Mouse (Mus musculus): ENCODE data around the gene Cd99l2. TPM values are rescaled to one million over a fixed set of nuclear protein-coding genes. Genes with fewer than 3 reads are reported as not detected.

Cd99l2 gene
- polyA plus RNA-seq, 1 experiment from 2014 or later = 48.8 TPM

- 66% methylated on average over 3 of the region's 3 CpGs for WGBS
- H3K9me3 ChIP-seq (replicated peaks; ENCODE audit: control insufficient read depth, low read length) = no peaks in the 10 kb centered on the region
- H3K27me3 ChIP-seq (replicated peaks; ENCODE audit: control insufficient read depth, insufficient read depth, low read length) = no peaks in the 10 kb centered on the region
- H3K4me3 ChIP-seq (ENCODE audit: low read depth, low read length) = no peak overlapping the region
- no peaks in the 10 kb centered on the region for H3K36me3 ChIP-seq (ENCODE audit: control insufficient read depth, insufficient read depth, low read length)
- no peak overlapping the region for H3K4me2 ChIP-seq (ENCODE audit: low read length)
- no peak for DNase-seq (ENCODE audit: low spot score)
- H3K9ac ChIP-seq (ENCODE audit: low read length) = no peak overlapping the region
- no peak overlapping the region for H3K27ac ChIP-seq (ENCODE audit: low read depth, low read length)
- no peaks in the 10 kb centered on the region for H3K4me1 ChIP-seq (ENCODE audit: control insufficient read depth, insufficient read depth, low read length)
- ATAC-seq = no peak
Measured at GRCm38 (mm10) chrX:71475497-71475896, 17.2 kb downstream of the Cd99l2 start.

GRCm38 (mm10) chrX:71475084-71475483 lies 17.6 kb downstream of the Cd99l2 start:
- Histone ChIP-seq H3K4me3 (ENCODE audit: low read depth, low read length) (no peak overlapping the region), H3K4me1 (ENCODE audit: control insufficient read depth, insufficient read depth, low read length) (no peaks in the 10 kb centered on the region), H3K9me3 (replicated peaks; ENCODE audit: control insufficient read depth, low read length) (no peaks in the 10 kb centered on the region), H3K27ac (ENCODE audit: low read depth, low read length) (no peak overlapping the region), H3K36me3 (ENCODE audit: control insufficient read depth, insufficient read depth, low read length) (no peaks in the 10 kb centered on the region), H3K4me2 (ENCODE audit: low read length) (no peak overlapping the region), H3K27me3 (replicated peaks; ENCODE audit: control insufficient read depth, insufficient read depth, low read length) (no peaks in the 10 kb centered on the region), H3K9ac (ENCODE audit: low read length) (no peak overlapping the region)
- DNase-seq (ENCODE audit: low spot score) (no peak), ATAC-seq (no peak)
- 58% methylated on average over 3 of the region's 3 CpGs for WGBS

- Histone ChIP-seq H3K27ac (ENCODE audit: low read depth, low read length) (no peak overlapping the region), H3K9ac (ENCODE audit: low read length) (no peak overlapping the region), H3K4me1 (ENCODE audit: control insufficient read depth, insufficient read depth, low read length) (no peaks in the 10 kb centered on the region), H3K4me2 (ENCODE audit: low read length) (no peak overlapping the region), H3K27me3 (replicated peaks; ENCODE audit: control insufficient read depth, insufficient read depth, low read length) (no peaks in the 10 kb centered on the region), H3K36me3 (ENCODE audit: control insufficient read depth, insufficient read depth, low read length) (no peaks in the 10 kb centered on the region), H3K4me3 (ENCODE audit: low read depth, low read length) (no peak overlapping the region), H3K9me3 (replicated peaks; ENCODE audit: control insufficient read depth, low read length) (no peaks in the 10 kb centered on the region)
- DNase-seq (ENCODE audit: low spot score) = no peak
- 79% methylated on average over 3 of the region's 3 CpGs for WGBS
- ATAC-seq = no peak
Measured at GRCm38 (mm10) chrX:71474296-71474956, 18.2 kb downstream of the Cd99l2 start.

- Histone ChIP-seq H3K4me2 (ENCODE audit: low read length) (no peak overlapping the region), H3K4me1 (ENCODE audit: control insufficient read depth, insufficient read depth, low read length) (no peaks in the 10 kb centered on the region), H3K4me3 (ENCODE audit: low read depth, low read length) (no peak overlapping the region), H3K36me3 (ENCODE audit: control insufficient read depth, insufficient read depth, low read length) (no peaks in the 10 kb centered on the region), H3K9ac (ENCODE audit: low read length) (no peak overlapping the region), H3K27me3 (replicated peaks; ENCODE audit: control insufficient read depth, insufficient read depth, low read length) (no peaks in the 10 kb centered on the region), H3K9me3 (replicated peaks; ENCODE audit: control insufficient read depth, low read length) (no peaks in the 10 kb centered on the region), H3K27ac (ENCODE audit: low read depth, low read length) (no peak overlapping the region)
- no peak for ATAC-seq
- DNase-seq (ENCODE audit: low spot score) = no peak
- WGBS = 94% methylated on average over 5 of the region's 5 CpGs
Measured at GRCm38 (mm10) chrX:71468639-71469295, 23.9 kb downstream of the Cd99l2 start.

GRCm38 (mm10) chrX:71467491-71467890 lies 25.2 kb downstream of the Cd99l2 start:
- H3K9ac ChIP-seq (ENCODE audit: low read length) = no peak overlapping the region
- WGBS = 92% methylated on average over 3 of the region's 3 CpGs
- H3K4me2 ChIP-seq (ENCODE audit: low read length) = no peak overlapping the region
- H3K4me1 ChIP-seq (ENCODE audit: control insufficient read depth, insufficient read depth, low read length) = no peaks in the 10 kb centered on the region
- H3K9me3 ChIP-seq (replicated peaks; ENCODE audit: control insufficient read depth, low read length) = no peaks in the 10 kb centered on the region
- H3K27me3 ChIP-seq (replicated peaks; ENCODE audit: control insufficient read depth, insufficient read depth, low read length) = no peaks in the 10 kb centered on the region
- H3K4me3 ChIP-seq (ENCODE audit: low read depth, low read length) = no peak overlapping the region
- H3K36me3 ChIP-seq (ENCODE audit: control insufficient read depth, insufficient read depth, low read length) = no peaks in the 10 kb centered on the region
- DNase-seq (ENCODE audit: low spot score) = no peak
- ATAC-seq = no peak
- no peak overlapping the region for H3K27ac ChIP-seq (ENCODE audit: low read depth, low read length)

GRCm38 (mm10) chrX:71465417-71465816 lies 27.2 kb downstream of the Cd99l2 start:
- no peak for ATAC-seq
- WGBS = 79% methylated on average over 1 of the region's 1 CpGs
- H3K4me2 ChIP-seq (ENCODE audit: low read length) = no peak overlapping the region

GRCm38 (mm10) chrX:71464138-71464826 lies 28.4 kb downstream of the Cd99l2 start:
- 80% methylated on average over 7 of the region's 7 CpGs for WGBS

More at GRCm38 (mm10) chrX:71465417-71465816, 27.2 kb downstream of the Cd99l2 start:
- Histone ChIP-seq H3K27ac (ENCODE audit: low read depth, low read length) (no peak overlapping the region), H3K4me3 (ENCODE audit: low read depth, low read length) (no peak overlapping the region), H3K4me1 (ENCODE audit: control insufficient read depth, insufficient read depth, low read length) (no peaks in the 10 kb centered on the region), H3K9ac (ENCODE audit: low read length) (no peak overlapping the region), H3K9me3 (replicated peaks; ENCODE audit: control insufficient read depth, low read length) (no peaks in the 10 kb centered on the region), H3K27me3 (replicated peaks; ENCODE audit: control insufficient read depth, insufficient read depth, low read length) (no peaks in the 10 kb centered on the region), H3K36me3 (ENCODE audit: control insufficient read depth, insufficient read depth, low read length) (no peaks in the 10 kb centered on the region)
- no peak for DNase-seq (ENCODE audit: low spot score)

GRCm38 (mm10) chrX:71456078-71456737 lies 36.4 kb downstream of the Cd99l2 start:
- WGBS = 76% methylated on average over 6 of the region's 6 CpGs
- Histone ChIP-seq H3K27me3 (replicated peaks; ENCODE audit: control insufficient read depth, insufficient read depth, low read length) (no peaks in the 10 kb centered on the region), H3K9ac (ENCODE audit: low read length) (no peak overlapping the region), H3K4me2 (ENCODE audit: low read length) (no peak overlapping the region), H3K4me3 (ENCODE audit: low read depth, low read length) (no peak overlapping the region), H3K36me3 (ENCODE audit: control insufficient read depth, insufficient read depth, low read length) (no peaks in the 10 kb centered on the region), H3K27ac (ENCODE audit: low read depth, low read length) (no peak overlapping the region), H3K4me1 (ENCODE audit: control insufficient read depth, insufficient read depth, low read length) (no peaks in the 10 kb centered on the region), H3K9me3 (replicated peaks; ENCODE audit: control insufficient read depth, low read length) (no peaks in the 10 kb centered on the region)
- DNase-seq (ENCODE audit: low spot score) (peak; percentile 5), ATAC-seq (no peak)

More at GRCm38 (mm10) chrX:71464138-71464826, 28.4 kb downstream of the Cd99l2 start:
- Histone ChIP-seq H3K9ac (ENCODE audit: low read length) (no peak overlapping the region), H3K4me2 (ENCODE audit: low read length) (no peak overlapping the region), H3K27me3 (replicated peaks; ENCODE audit: control insufficient read depth, insufficient read depth, low read length) (no peaks in the 10 kb centered on the region), H3K4me3 (ENCODE audit: low read depth, low read length) (no peak overlapping the region), H3K9me3 (replicated peaks; ENCODE audit: control insufficient read depth, low read length) (no peaks in the 10 kb centered on the region), H3K4me1 (ENCODE audit: control insufficient read depth, insufficient read depth, low read length) (no peaks in the 10 kb centered on the region), H3K27ac (ENCODE audit: low read depth, low read length) (no peak overlapping the region), H3K36me3 (ENCODE audit: control insufficient read depth, insufficient read depth, low read length) (no peaks in the 10 kb centered on the region)
- DNase-seq (ENCODE audit: low spot score) (no peak), ATAC-seq (no peak)
